Mouse (Mus musculus): ENCODE data around the gene Itga10. TPM values are rescaled to one million over a fixed set of nuclear protein-coding genes. Genes with fewer than 3 reads are reported as not detected.
"Not testable (repeated sequence)": the region's sequence is repeated elsewhere in the genome, so short reads cannot be mapped to it uniquely, and the experiment has no call there.

Itga10 gene
- total RNA-seq, 2 experiments from 2014 or later, result 1.1 to 2.5 TPM

DNA sequence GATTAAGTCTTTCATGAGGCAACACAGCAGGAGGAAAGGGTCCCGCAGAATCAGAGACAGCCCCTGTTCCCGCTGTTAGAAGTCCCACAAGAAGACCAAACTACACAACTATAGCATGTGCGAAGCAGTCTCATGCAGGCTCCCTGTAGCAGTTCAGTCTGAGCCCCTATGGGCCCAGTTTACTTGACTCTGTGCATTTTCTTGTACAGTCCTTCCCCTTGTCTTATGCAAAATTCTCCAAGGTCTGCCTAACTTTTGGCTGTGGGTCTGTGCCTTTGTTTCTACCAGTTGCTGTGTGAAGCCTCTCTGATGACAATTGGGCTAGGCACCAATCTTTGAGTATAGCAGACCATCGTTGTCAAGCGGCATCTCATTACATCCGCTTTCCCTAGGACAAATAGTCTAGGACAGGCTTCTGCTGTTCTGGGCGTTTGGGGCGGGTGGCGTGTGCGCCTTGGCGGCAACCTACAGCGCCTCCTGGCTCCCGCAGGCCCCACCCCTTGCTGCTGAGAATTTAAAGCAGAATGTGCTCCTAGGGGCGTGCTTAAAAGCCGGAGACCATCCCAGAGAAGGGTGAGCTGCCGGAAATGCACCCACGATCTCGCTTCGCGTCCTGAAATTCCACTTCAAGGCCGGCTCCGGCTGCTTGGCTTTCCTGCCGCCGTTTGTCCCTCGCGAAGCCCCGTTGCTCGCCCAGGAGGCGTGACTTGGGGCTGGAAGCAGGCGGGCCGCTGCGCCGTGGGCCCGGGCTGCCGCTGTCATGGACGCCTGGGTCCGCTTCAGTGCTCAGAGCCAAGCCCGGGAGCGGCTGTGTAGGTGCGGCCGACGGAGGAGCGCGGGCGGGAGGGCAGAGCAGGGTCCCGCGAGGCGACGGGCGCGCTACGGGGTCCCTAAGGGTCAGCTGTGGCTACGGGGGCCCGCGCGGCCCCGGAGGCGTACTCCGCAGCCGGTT lies 10.2 kb upstream of the Itga10 start, which contains the start of the genes Pex11b and Gm42957:
Gene Pex11b (plus strand): TSS at position 449 of the 952 bp plus-strand sequence.
Gene Gm42957 (plus strand): TSS at position 547 of the 952 bp plus-strand sequence.
- DNase-seq (ENCODE audit: low spot score in 2 of 2), result peak; percentile 84 to 88

DNA sequence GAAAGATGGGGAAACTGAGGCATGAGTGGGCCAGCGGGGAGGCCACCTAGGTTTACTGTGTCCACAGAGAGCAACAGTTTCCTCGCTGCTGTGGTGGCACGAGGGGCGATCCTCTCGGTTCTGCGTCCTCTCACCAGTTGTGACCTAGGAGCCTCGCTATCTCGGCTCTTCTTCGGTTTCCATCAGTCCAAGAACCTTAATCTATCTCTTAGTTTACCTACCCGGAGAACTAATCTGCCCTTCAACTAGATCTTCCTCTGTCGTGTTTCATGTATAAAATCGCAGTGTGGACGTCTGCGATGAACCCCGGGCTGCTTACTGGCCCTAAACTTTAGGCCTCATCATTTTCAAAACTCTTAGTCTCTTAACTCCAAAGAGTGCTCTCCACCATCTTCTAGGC lies 9.5 kb upstream of the Itga10 start:
- DNase-seq (ENCODE audit: low spot score in 2 of 2), result no peak

DNA sequence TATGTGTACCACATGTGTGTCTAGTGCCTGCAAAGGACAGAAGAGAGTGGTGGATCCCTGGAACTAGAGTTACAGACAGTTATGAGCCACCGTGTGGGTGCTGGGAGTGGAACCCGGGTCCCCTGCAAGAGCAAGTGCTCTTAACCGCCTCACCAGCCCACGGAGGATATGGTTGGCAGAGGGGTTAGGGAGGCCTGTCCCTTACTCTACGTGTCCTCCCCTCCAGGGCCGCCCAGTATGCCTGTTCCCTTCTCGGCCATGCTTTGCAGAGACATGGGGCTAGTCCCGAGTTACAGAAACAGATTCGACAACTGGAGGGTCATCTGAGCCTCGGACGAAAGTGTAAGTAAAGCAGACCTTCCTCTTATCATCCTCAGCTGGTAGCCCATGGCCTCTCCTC lies 8.9 kb upstream of the Itga10 start:
- DNase-seq (ENCODE audit: low spot score in 2 of 2), result no peak

DNA sequence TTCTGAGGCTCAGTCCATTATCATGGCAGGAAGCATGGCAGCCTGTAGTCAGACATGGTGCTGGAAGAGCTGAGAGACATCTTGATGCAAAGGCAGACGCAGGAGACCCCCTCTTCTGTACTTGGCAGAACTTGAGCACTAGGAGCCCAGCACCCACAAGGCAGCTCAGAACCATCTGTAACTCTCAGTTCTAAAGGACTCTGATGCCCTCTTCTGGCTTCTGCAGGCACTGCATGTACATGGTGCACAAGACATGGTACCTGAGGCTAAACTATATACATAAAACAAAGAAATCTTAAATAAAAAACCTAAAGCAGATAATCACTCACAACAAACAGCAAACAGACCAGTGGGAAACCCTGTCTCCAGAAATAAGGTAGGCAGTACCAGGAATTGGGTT lies 6.2 kb upstream of the Itga10 start:
- peak; percentile 26 to 37 for DNase-seq (ENCODE audit: low spot score in 2 of 2)

GRCm38 (mm10) chr3:96647365-96647764 lies 2.0 kb downstream of the Itga10 start:
- no peak for DNase-seq (ENCODE audit: low spot score in 2 of 2)

DNA sequence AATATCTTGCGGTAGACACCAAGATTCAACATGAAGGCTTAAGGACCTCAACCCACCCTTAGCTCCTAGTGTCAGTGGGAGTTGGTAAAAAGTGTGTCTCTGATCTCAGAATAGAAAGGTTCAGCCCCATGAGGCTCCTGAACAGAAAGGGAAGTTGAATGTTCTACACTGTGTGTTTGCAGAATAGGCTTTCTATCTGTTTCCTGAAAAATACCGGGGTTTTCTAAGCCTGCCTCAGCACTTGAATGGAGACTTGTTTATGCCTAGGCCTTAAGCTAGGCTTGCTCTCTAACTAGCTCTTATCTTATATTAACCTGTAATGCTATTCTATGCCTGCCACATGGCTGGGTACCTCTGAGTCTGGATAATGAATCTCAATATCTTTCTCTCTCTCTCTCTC lies 15.5 kb downstream of the Itga10 start:
- no peak for DNase-seq (ENCODE audit: low spot score in 2 of 2)

DNA sequence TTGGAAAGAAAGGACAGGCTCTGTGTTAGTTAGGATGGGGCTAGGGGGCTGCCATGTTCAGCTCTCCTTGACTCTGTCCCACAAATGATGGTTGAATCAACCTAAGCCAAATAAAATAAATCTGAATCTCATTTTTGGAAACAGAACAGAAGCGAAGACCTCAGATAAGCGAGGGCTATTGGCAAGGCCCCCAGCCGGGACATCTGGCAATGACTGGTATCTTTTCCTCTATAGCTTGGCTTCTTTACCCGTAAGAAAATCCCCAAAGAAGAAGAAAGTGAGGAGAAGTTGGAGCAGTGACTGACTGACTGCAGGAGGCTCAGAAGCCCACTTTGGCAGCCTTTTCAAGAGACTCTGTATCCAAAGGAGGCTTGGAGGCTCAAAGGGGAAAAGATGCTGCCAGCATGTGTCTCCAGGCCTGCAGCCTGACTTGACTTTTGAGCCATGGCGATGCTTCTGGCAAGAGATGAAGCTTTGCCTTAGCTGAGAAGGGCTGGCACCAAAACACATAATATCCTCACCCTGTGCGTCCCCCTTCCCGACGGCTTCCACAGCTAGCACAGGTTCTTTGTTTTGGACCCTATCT lies 17.4 kb downstream of the Itga10 start:
- DNase-seq (ENCODE audit: low spot score in 2 of 2), result no peak

- peak; percentile 90 to 91 for DNase-seq (ENCODE audit: low spot score in 2 of 2)
Measured at GRCm38 (mm10) chr3:96663432-96664239, 18.3 kb downstream of the Itga10 start.

DNA sequence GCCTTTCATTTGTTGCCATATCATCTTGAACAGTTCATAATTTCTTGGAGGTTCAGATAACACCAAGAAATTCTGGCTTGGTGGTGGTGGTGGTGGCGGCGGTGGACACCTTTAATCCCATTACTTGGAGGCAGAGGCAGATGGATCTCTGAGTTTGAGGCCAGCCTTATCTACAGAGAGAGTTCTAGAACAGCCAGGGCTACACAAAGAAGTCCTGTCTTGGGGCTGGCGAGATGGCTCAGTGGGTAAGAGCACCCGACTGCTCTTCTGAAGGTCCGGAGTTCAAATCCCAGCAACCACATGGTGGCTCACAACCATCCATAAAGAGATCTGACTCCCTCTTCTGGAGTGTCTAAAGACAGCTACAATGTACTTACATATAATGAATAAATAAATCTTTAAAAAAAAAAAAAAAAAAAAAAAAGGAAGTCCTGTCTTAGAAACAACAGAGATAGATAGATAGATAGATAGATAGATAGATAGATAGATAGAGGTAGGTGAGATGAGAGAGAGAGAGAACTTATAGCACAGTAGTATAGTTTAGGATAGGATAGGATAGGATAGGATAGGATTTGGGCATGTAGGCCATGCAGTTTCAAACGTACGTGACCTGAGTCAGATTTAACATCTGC lies 20.5 kb downstream of the Itga10 start:
- not testable (repeated sequence) for DNase-seq (ENCODE audit: low spot score in 2 of 2)

GRCm38 (mm10) chr3:96666916-96667315 lies 21.5 kb downstream of the Itga10 start:
- DNase-seq (ENCODE audit: low spot score in 2 of 2), result no peak

GRCm38 (mm10) chr3:96667316-96667715 lies 21.9 kb downstream of the Itga10 start:
- DNase-seq (ENCODE audit: low spot score in 2 of 2), result no peak

GRCm38 (mm10) chr3:96668424-96669067 lies 23.2 kb downstream of the Itga10 start:
- DNase-seq (ENCODE audit: low spot score in 2 of 2), result no peak

DNA sequence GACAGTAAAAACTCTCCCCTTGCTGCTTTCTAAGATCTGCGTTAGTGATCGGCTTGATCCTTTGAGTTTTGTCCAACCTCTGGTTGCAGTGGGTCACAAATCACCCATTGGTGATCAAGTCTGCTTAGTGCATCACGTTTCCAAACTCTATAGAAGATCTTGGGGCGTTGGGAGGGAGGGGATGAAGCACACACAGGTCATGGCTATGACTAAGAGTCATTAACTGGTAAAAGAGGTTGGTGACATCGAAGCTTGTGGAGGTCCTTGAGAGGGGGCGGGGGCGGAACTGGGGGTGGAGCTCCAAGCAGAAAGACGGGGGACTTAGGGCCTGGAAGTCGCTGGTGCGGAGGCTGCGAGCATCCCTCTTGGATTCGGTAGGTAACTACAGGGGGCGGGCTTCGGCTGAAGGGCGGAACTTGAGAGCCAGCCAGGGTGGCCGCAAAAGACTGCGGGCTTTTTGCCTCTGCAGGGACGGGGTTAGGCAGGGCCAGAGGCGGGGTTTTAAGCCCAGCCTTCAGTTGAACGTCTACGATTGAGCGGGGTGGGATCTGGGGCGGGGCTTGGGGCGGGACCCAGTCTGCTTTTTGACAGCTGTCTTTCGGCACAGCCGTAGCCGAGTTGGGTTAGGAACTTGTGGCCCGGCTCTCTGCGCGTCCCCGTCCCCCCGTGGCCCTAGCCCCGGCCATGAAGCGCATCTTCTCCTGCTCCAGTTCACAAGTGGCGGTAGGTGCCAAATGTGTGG lies 24.5 kb downstream of the Itga10 start, which contains the start of gene Ankrd35:
Gene Ankrd35 (plus strand): TSS at position 405 of the 742 bp plus-strand sequence.
- peak; percentile 61 to 66 for DNase-seq (ENCODE audit: low spot score in 2 of 2)

DNA sequence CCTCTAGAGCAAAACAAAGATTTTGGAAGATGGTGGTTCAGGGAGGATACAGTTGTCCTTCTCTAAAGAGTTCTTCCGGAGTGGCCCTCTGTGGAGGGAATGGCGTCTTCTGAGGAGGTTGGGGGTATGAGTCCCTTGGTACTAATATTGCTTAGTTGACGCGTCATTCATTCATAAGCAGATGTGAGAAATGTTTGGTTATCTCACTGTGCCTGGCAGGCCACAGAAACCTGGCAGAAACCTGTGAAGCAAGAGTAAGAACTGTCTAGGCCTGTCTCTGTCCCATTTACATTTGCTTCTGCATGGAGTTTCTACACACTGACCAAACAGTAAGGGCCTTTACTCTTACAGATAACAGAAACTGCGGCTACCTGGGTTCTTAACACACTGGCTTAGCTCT lies 26.1 kb downstream of the Itga10 start:
- no peak for DNase-seq (ENCODE audit: low spot score in 2 of 2)

DNA sequence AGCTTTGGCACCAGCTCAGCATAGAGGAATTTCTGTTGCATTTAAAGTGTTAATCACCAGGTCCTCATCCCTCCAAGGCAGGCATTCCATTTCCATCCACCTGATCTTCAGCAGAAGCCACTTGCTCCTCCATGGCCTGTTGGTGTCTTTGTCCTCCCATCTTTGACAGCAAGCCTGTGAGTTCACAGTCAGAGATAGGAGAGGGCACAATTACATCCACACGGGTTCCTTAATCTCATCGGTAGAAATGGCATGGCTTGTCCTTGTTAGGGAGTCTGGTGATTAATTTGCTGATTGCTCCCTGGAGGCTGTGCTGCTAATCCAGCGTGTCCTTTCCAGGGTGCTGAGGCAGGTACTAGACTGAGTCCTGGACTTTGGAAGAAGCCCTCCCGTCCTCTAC lies 28.1 kb downstream of the Itga10 start:
- no peak for DNase-seq (ENCODE audit: low spot score in 2 of 2)

DNA sequence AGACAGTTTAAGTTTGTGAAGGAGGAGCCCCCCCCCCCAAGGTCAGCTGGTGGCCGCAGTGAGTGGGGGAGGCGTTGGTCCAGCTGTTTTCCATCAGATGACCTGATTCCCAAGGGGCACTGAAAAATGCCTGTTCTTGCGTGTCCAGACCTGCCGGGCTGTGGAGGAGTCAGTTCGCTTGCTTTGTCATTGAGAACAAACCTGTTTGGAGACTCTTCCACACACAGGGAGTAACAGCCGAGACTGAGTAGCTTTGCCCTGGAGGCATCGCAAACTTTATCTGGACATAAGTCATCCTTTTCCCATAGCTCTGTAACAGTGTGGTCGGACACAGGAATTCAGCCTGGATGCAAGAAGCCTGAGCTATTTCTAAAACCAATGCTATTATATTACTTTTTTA lies 29.1 kb downstream of the Itga10 start:
- DNase-seq (ENCODE audit: low spot score in 2 of 2), result no peak

- no peak for DNase-seq (ENCODE audit: low spot score in 2 of 2)
Measured at GRCm38 (mm10) chr3:96675171-96675570, 29.8 kb downstream of the Itga10 start.

DNA sequence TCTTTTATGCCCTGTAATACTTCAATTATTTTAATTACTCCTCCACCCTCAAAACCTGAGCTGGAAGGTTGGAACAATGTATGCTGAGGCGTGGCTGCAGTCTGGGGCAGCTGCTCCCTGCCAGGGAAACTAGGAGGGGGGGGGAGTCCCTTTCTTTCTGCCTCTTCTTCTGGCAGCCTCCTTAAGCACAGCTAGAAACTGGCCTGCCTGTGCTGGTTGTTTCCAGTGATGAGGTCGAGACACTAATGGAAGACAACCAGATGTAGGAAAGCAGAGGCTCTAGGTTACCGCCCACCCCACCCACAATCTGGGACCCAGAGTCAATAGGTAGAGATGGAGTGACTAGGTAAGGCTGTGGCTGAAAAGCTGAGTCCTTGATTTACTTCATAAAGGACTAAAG lies 30.3 kb downstream of the Itga10 start:
- DNase-seq (ENCODE audit: low spot score in 2 of 2), result no peak

GRCm38 (mm10) chr3:96678456-96678855 lies 33.1 kb downstream of the Itga10 start:
- DNase-seq (ENCODE audit: low spot score in 2 of 2), result no peak

Data from layer of hippocampus, postnatal 14 days (tissue).